Mouse (Mus musculus) embryonic facial prominence, embryonic 12.5 days (tissue): ENCODE data around the gene Zfp579. TPM values are rescaled to one million over a fixed set of nuclear protein-coding genes. Genes with fewer than 3 reads are reported as not detected.
"Not testable (repeated sequence)": the region's sequence is repeated elsewhere in the genome, so short reads cannot be mapped to it uniquely, and the experiment has no call there.

ENCODE experiments used
- ATAC-seq: fragments of 200-750 bp; cut with Nextera tagmentation; 2 replicates; pipeline ENCODE4 v1.8.0; 2017; ENCODE audit not compliant: insufficient number of reproducible peaks, insufficient read depth, low FRiP score, low TSS enrichment
- H3K27ac ChIP-seq: fragments of 300-500 bp; sonication (generic); 2 replicates; pipeline ENCODE4 v1.5.1; 2016; ENCODE audit warnings: mild to moderate bottlenecking
- H3K27me3 ChIP-seq: fragments of 300-500 bp; sonication (generic); 2 replicates; pipeline ENCODE4 v1.6.1; 2016; ENCODE audit warnings: mild to moderate bottlenecking, moderate library complexity
- H3K36me3 ChIP-seq: fragments of 300-500 bp; sonication (generic); 2 replicates; pipeline ENCODE4 v1.6.1; 2016; ENCODE audit warnings: mild to moderate bottlenecking
- H3K4me1 ChIP-seq: fragments of 300-500 bp; sonication (generic); 2 replicates; pipeline ENCODE4 v1.6.1; 2016
- H3K4me2 ChIP-seq: fragments of 300-500 bp; sonication (generic); replicated peaks from 2 replicates; pipeline ENCODE4 v1.6.1; 2016; ENCODE audit warnings: mild to moderate bottlenecking, moderate library complexity
- H3K4me3 ChIP-seq: fragments of 300-500 bp; sonication (generic); 2 replicates; pipeline ENCODE4 v1.5.1; 2016; ENCODE audit warnings: mild to moderate bottlenecking
- H3K9ac ChIP-seq: fragments of 300-500 bp; sonication (generic); 2 replicates; pipeline ENCODE4 v1.6.1; 2016; ENCODE audit warnings: mild to moderate bottlenecking, moderate library complexity
- H3K9me3 ChIP-seq: fragments of 300-500 bp; sonication (generic); 2 replicates; pipeline ENCODE4 v1.6.1; 2016; ENCODE audit warnings: mild to moderate bottlenecking, moderate library complexity
- WGBS: fragments of 180-500 bp; shearing (Covaris S2); methylation state at CpG from one replicate; pipeline ENCODE4 v1.1.7; 2016; 5-methylcytosine and 5-hydroxymethylcytosine counted together
- polyA plus RNA-seq: library from polyadenylated mRNA; unstranded; fragments of >200 nt; fragmentation: Nextera tagmentation; extraction: Ambion mirVana; gene quantifications from 2 replicates; pipeline ENCODE4 v1.2.1, GENCODE M21; 2016

Zfp579 gene
- polyA plus RNA-seq, 1 experiment from 2014 or later = 43.3 TPM

DNA sequence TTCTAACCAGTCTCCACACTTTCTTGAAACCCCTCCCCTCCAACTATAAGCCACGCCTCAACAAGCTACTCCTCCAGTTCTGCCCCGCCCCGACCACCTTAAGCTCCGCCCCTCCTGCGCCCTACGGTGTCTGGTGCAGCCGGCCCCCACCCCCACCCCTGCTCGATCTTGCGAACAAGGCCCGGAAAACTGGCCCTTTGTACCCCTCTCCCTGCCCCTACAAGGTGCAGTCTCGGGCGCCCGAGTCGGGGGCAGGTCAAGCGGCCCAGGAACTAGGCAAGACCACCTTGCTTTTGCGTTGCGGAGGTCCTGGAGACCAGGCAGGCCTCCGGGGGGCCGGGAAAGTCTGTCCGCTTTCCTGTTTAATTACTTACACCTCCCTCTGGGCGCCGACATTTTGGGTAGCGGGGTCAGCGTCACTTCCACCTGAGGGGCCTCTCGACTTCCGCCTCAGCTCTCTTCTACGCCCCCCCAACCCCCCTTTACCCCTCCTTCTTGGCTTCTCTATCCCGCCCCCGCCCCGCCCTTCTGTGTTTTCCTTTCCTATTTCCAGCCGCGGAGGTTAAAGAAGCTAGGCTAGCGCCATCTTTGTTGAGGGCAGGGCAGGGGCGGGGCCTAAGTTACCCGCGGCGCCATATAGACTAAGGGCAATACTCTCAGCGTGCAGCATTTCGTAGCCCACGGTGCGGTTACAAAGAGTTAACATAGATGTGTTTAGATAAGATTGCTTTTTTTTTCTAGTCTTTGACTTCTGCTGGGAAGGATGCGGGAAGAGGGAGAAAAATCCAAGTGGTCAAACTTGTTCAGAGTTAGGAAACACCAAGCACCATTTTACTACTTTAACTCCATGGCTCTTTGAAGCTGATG is 18.5 kb upstream of the Zfp579 start, which contains the start of the genes Zfp524 and Fiz1:
TSS of gene Zfp524 (plus strand) at position 165 of the 867 bp plus-strand sequence.
TSS of gene Fiz1 (minus strand) at position 447 of the 867 bp plus-strand sequence.
- peak; percentile 79 for ATAC-seq
- H3K9me3 ChIP-seq = no peaks in the 10 kb centered on the region
- H3K27ac ChIP-seq = peak within 1 kb of the TSS; percentile 98
- H3K27me3 ChIP-seq = no peaks in the 10 kb centered on the region
- H3K4me2 ChIP-seq = peak within 1 kb of the TSS; percentile 59
- WGBS = under 1% methylated on average over 41 of the region's 42 CpGs
- H3K4me3 ChIP-seq = peak within 1 kb of the TSS; percentile 66
- peaks cover 36% of the 10 kb centered on the region for H3K36me3 ChIP-seq
- H3K4me1 ChIP-seq = peaks cover 11% of the 10 kb centered on the region; the same call in 1 of the 2 replicates
- peak within 1 kb of the TSS; percentile 82 for H3K9ac ChIP-seq

DNA sequence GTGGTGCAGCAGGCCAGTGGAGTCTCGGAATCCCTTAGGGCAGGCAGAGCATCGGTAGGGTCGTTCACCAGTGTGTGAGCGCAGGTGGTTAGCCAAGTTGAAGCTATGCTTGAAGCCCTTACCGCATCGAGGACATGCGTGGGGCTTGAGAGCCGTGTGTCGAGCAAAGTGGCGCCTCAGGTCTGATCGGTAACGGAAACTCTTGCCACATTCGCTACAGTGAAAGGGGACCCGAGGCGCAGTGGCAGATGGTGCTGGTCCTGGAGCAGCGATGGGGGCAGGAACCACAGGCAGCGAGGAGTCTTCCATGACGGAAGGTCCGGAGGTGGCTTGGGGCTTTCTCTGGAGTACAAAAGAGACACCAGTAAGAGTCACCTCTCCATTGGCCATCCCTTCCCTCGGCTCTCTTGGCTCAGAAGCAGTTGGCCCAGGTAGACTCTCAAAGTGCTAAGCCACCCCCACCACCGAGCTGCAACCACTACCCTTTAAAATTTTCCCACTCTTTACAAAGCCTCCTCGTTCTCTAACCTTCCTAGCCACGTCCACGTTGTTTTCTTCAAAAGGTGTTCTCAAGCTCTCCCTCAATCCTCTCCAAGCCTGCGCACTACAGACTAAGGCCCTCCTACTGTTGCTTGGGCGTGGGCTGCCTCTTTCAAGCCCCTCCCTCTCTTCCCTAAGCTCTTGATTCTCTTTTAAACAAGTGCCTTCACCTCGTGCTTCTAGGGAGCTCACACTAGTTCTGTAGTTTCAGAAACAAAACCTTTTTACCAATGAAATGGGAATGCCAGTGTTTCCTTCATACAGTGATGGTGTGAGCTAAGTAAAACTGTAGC is 16.9 kb upstream of the Zfp579 start:
- Histone ChIP-seq H3K27me3 (no peaks in the 10 kb centered on the region), H3K9ac (no peak overlapping the region), H3K9me3 (no peaks in the 10 kb centered on the region), H3K36me3 (peaks cover 52% of the 10 kb centered on the region), H3K4me3 (0 out of 2 replicates have a peak overlapping the region, but pooled peaks have one; percentile 66), H3K4me2 (peak overlapping the region; percentile 59), H3K27ac (no peak overlapping the region), H3K4me1 (peaks cover 11% of the 10 kb centered on the region; the same call in 1 of the 2 replicates)
- no peak for ATAC-seq
- WGBS = 92% methylated on average over 27 of the region's 27 CpGs

DNA sequence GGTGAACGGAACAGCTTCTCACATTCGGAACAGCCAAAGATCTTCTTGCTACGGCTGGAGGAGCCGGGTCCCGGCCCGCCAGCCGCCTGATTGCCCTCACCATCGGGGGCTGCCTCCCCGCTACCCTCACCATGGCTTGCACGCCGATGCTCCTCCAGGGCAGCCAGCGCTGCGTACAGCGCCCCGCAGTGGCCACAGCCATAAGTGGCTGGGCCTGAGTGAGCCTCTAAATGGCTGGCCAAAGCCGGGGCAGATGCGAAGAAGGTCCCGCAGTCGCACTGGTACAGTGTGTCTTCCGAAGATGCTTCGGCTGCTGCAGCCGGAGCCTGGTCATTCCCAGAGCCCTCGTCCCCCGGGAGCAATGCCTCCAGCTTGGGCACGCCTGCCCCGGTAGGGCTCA is 12.3 kb upstream of the Zfp579 start:
- peaks cover 2% of the 10 kb centered on the region; the same call in 1 of the 2 replicates for H3K4me1 ChIP-seq
- H3K9ac ChIP-seq = no peak overlapping the region
- no peak for ATAC-seq
- H3K36me3 ChIP-seq = peaks cover 70% of the 10 kb centered on the region
- H3K27ac ChIP-seq = no peak overlapping the region
- H3K27me3 ChIP-seq = no peaks in the 10 kb centered on the region
- WGBS = 96% methylated on average over 26 of the region's 26 CpGs
- H3K9me3 ChIP-seq = no peaks in the 10 kb centered on the region
- H3K4me3 ChIP-seq = no peak overlapping the region
- H3K4me2 ChIP-seq = no peak overlapping the region

DNA sequence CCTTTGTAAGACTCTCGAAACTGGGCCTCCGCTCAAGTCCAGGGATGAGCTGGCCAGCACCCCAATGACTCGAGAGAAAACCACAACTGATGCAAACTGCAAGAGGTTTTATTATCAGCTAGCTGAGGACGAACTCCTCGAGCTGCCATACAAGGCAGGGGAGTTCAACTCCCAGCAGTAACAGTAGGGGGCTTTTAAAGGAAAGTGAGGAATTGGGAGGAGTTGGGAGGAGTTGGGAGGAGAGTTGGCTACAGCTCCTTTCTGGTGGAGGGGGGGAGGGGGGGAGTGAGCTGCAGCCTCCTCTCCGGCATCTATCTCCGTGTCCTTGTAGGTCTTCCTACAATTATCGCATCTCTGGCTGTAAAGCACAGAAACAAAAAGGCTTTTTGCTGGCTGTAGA is 6.9 kb upstream of the Zfp579 start:
- not testable (repeated sequence) for H3K27ac ChIP-seq

DNA sequence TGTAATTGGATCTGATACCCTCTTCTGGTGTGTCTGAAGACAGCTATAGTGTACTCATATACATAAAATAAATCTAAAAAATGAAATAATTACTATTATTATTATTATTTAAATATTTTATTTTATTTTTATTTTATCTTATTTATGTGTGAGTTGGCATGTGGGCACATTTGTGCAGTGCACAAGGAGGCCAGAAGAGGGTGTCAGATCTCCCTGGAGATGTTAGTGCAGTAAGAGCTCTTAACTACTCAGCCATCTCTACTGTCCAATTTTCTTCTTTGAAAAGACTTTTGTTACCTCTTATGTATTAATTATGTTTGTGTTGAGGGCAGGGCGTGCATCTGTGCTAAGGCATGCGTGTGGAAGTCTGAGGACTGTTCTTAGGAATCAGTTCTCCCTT is 3.9 kb upstream of the Zfp579 start:
- no peak overlapping the region for H3K4me2 ChIP-seq
- H3K36me3 ChIP-seq = no peaks in the 10 kb centered on the region
- H3K9me3 ChIP-seq = no peaks in the 10 kb centered on the region
- H3K27ac ChIP-seq = no peak overlapping the region
- peaks cover 2% of the 10 kb centered on the region for H3K27me3 ChIP-seq
- H3K4me1 ChIP-seq = peaks cover 11% of the 10 kb centered on the region
- H3K9ac ChIP-seq = no peak overlapping the region
- H3K4me3 ChIP-seq = no peak overlapping the region
- no peak for ATAC-seq
- 72% methylated on average over 2 of the region's 2 CpGs for WGBS

More for the DNA sequence above, 6.9 kb upstream of the Zfp579 start:
- not testable (repeated sequence) for H3K4me3 ChIP-seq, H3K4me1 ChIP-seq, H3K27me3 ChIP-seq, ATAC-seq, H3K9me3 ChIP-seq, H3K9ac ChIP-seq, H3K4me2 ChIP-seq
- H3K36me3 ChIP-seq = peaks cover 18% of the 10 kb centered on the region
- WGBS = 65% methylated on average over 8 of the region's 8 CpGs

DNA sequence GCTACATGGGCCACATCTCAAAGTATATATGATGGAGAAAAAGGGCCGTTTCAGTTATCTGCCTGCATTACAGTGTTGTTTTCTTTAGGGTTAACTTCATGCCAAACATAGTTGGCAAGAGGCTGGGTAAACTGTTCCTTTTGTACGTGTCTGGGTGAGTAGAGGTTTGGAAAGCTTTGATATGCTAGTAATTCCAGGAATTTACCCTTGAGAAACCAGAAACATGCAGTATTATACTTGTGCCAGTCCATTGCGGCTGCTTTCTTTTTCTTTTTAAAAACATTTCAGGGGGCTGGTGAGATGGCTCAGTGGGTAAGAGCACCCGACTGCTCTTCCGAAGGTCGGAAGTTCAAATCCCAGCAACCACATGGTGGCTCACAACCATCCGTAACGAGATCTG is 976 bp upstream of the Zfp579 start:
- peaks cover 28% of the 10 kb centered on the region for H3K4me1 ChIP-seq
- ATAC-seq = no peak
- no peak overlapping the region for H3K27ac ChIP-seq
- H3K9me3 ChIP-seq = peaks cover 13% of the 10 kb centered on the region
- peak overlapping the region; percentile 74 for H3K4me3 ChIP-seq
- WGBS = 64% methylated on average over 8 of the region's 8 CpGs
- peak overlapping the region; percentile 85 for H3K9ac ChIP-seq
- H3K36me3 ChIP-seq = peaks cover 26% of the 10 kb centered on the region
- H3K4me2 ChIP-seq = peak overlapping the region; percentile 71
- peaks cover 24% of the 10 kb centered on the region for H3K27me3 ChIP-seq

DNA sequence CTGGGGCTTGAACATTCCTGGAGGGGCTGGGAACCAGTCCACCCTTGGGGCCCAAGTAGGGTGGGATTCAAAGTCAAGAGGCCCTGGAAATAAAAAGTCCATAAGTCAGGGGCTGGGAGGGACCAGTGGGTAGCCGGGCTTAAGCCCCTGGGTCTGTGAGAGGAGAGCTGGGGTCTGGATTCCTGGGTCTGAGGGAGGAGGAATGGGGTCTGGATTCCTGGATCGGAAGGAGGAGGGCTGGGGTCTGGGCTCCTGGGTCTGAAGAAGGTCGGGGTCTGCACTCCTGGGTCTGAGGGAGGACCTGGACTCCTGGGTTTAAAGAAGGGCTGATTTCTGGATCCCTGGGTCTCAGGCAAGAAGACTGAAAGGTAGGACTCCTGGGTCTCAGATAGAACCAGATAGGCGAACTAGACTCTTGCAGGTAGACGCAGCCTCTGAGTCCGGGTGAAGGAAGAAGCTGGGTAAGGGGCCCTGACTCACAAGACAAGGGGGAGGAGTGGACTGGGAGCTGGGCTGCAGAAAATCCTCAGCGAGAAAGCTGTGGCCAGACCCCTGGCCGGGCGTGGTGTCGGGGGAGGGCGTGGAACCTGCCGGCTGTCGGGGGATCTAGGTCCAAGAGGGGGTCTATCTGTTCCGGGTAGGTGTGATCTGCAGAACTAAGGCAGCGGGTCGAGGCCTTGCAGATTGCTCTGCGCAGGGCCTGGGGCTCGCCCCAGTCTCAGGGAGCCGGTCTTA is 523 bp downstream of the Zfp579 start:
- peak overlapping the region; percentile 71 for H3K4me2 ChIP-seq
- H3K36me3 ChIP-seq = peaks cover 38% of the 10 kb centered on the region
- peak; percentile 54 for ATAC-seq
- peaks cover 28% of the 10 kb centered on the region for H3K4me1 ChIP-seq
- peak overlapping the region; percentile 85 for H3K9ac ChIP-seq
- H3K27ac ChIP-seq = peak overlapping the region; percentile 61
- WGBS = 6% methylated on average over 19 of the region's 19 CpGs
- H3K4me3 ChIP-seq = peak overlapping the region; percentile 74
- peaks cover 27% of the 10 kb centered on the region for H3K9me3 ChIP-seq
- H3K27me3 ChIP-seq = peaks cover 24% of the 10 kb centered on the region

DNA sequence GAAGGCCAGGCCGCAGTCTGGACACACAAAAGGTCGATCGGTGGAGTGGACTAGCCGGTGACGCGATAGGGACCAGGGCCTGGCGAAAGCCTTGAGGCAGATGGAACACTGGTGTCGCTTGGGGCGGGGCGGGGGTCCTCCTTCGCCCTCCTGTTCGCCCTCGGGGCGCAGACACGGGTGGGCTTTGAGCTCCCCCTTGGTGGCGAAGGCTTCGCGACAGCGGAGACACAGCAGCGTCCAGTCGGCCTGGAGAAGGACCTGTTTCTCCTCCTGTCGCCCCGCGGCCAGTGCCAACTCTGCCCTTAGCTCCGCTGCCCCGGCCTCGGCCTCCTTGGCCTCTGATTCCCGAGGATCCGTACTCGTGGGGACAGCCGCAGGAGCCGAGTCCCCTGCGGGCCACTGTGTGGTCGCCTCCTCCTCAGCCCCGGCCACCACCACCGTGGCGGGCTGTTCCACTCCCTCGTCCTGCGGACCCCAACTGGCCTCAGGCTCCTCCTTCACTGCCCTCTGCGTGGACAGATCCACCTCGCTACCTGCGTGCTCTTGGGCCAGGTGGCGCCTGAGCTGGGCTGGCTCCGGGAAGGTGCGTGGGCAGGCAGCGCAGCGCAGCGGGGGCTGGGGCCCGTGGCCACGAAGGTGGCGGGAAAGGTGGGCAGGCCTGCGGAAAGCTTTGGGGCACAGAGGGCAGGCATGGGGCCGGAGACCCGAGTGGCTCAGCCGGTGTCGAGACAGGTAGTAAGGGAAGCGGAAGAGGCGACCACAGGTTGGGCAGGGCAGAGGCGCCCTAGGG is 1.8 kb downstream of the Zfp579 start:
- Histone ChIP-seq H3K4me2 (peak overlapping the region; percentile 71), H3K9me3 (peaks cover 28% of the 10 kb centered on the region), H3K9ac (peak overlapping the region; percentile 85; the same call in 1 of the 2 replicates), H3K27ac (no peak overlapping the region), H3K4me3 (peak overlapping the region; percentile 74), H3K36me3 (peaks cover 38% of the 10 kb centered on the region), H3K27me3 (peaks cover 24% of the 10 kb centered on the region), H3K4me1 (peaks cover 28% of the 10 kb centered on the region)
- WGBS = 50% methylated on average over 59 of the region's 59 CpGs
- ATAC-seq = no peak

DNA sequence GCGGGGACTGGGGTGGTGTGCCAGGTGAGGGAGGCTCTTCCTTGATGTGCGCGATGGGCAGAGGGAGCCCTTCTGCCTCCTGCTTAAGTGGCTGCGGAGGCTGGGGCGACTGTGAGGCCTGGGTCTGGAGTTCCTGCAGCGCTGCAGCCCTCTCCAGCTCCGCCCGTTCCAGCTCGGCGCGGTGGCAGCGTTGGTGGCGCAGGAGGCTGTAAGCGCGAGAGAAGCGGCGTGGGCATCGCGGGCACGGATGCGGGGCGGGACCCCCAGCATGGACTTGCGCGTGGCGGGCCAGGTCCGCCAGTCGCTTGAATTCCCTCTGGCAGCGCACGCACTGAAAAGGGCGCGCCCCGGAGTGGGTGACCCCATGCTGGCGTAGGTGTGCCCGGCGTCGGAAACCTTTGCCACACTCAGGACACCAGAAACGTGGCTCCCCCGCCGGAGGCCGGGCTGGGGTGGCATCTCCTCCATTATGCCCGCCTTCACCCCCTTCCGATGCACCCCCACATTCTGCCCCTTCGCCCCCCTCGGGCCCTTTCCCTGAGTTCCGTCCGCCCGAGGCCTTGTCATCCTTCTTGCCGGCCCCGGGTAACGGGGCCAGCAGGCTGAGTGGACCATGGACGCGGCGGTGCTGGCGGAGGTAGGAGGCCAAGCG is 2.5 kb downstream of the Zfp579 start:
- ATAC-seq = no peak
- 37% methylated on average over 52 of the region's 55 CpGs for WGBS
- Histone ChIP-seq H3K4me3 (peak overlapping the region; percentile 16; the same call in 1 of the 2 replicates), H3K36me3 (peaks cover 38% of the 10 kb centered on the region), H3K27ac (no peak overlapping the region), H3K4me1 (peaks cover 28% of the 10 kb centered on the region), H3K9ac (no peak overlapping the region), H3K4me2 (peak overlapping the region; percentile 71), H3K27me3 (peaks cover 24% of the 10 kb centered on the region), H3K9me3 (peaks cover 28% of the 10 kb centered on the region)

DNA sequence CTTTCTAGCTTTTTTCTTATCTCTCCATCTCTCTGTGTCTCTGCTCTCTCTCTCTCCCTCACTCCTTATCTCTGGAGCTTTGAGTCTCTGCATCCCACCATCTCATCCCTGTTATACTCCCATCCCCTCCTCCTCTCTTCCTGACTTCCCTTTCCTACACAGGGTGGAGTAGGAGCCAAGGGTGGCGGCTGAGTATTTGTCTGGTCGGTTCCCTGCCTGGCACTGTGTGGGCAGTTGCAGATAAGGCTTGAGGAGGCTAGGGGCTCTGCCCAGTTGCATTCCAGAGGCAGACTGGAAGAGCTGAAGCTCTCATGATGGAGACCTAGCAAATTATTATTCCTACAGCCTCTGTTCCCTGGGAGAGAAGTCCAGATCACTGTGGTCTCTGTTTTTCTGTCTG is 7.7 kb downstream of the Zfp579 start:
- Histone ChIP-seq H3K9me3 (peaks cover 17% of the 10 kb centered on the region), H3K9ac (no peak overlapping the region), H3K4me1 (0 out of 2 replicates have a peak, but pooled peaks cover under 1% of the 10 kb centered on the region), H3K4me2 (no peak overlapping the region), H3K27ac (no peak overlapping the region), H3K36me3 (peaks cover 24% of the 10 kb centered on the region), H3K27me3 (peaks cover 6% of the 10 kb centered on the region), H3K4me3 (no peak overlapping the region)
- 69% methylated on average over 2 of the region's 2 CpGs for WGBS
- no peak for ATAC-seq
